Mouse (Mus musculus) stomach, embryonic 14.5 days (tissue): ENCODE measurements at regions not wholly inside any gene's neighbourhood (a gene's known extent, or its start where the extent isn't known, plus 50 kb on each side); places are given as distances from the start of the nearest gene placed in this dataset.
"Not testable (repeated sequence)": the region's sequence is repeated elsewhere in the genome, so short reads cannot be mapped to it uniquely, and the experiment has no call there.

Experiments
- ATAC-seq: fragments of 200-750 bp; cut with Nextera tagmentation; 2 replicates; pipeline ENCODE4 v1.8.0; 2017; ENCODE audit warnings: low read depth, moderate TSS enrichment; ENCODE audit not compliant: insufficient number of reproducible peaks, insufficient read depth, low FRiP score
- H3K27ac ChIP-seq: fragments of 300-500 bp; sonication (generic); 2 replicates; pipeline ENCODE4 v1.5.1; 2014; ENCODE audit warnings: mild to moderate bottlenecking, low read length, moderate library complexity, mixed read lengths
- H3K27me3 ChIP-seq: fragments of 300-500 bp; sonication (generic); 2 replicates; pipeline ENCODE4 v1.6.1; 2014; ENCODE audit warnings: low read length, control low read depth, mixed read lengths; ENCODE audit not compliant: control insufficient read depth, insufficient read depth
- H3K36me3 ChIP-seq: fragments of 300-500 bp; sonication (generic); 2 replicates; pipeline ENCODE4 v1.6.1; 2014; ENCODE audit warnings: mild to moderate bottlenecking, control low read depth, low read length, moderate library complexity, mixed read lengths; ENCODE audit not compliant: control insufficient read depth, insufficient read depth
- H3K4me1 ChIP-seq: fragments of 300-500 bp; sonication (generic); 2 replicates; pipeline ENCODE4 v1.6.1; 2014; ENCODE audit warnings: low read length, control low read depth, mixed read lengths; ENCODE audit not compliant: control insufficient read depth, insufficient read depth
- H3K4me2 ChIP-seq: fragments of 300-500 bp; sonication (generic); replicated peaks from 2 replicates; pipeline ENCODE4 v1.6.1; 2014; ENCODE audit warnings: low read depth, low read length, control low read depth
- H3K4me3 ChIP-seq: fragments of 300-500 bp; sonication (generic); 2 replicates; pipeline ENCODE4 v1.5.1; 2014; ENCODE audit warnings: low read depth, low read length, control low read depth
- H3K9ac ChIP-seq: fragments of 300-500 bp; sonication (generic); replicated peaks from 2 replicates; pipeline ENCODE4 v1.6.1; 2014; ENCODE audit warnings: low read depth, mild to moderate bottlenecking, control low read depth, low read length, moderate library complexity, mixed read lengths
- H3K9me3 ChIP-seq: fragments of 300-500 bp; sonication (generic); 2 replicates; pipeline ENCODE4 v1.6.1; 2016; ENCODE audit warnings: low read depth, low read length, control low read depth; ENCODE audit not compliant: control insufficient read depth
- WGBS: fragments of 180-500 bp; shearing (Covaris S2); extraction: QIAGEN DNeasy Blood & Tissue Kit; methylation state at CpG from one replicate; pipeline ENCODE4 v1.1.7; 2014; 5-methylcytosine and 5-hydroxymethylcytosine counted together

DNA sequence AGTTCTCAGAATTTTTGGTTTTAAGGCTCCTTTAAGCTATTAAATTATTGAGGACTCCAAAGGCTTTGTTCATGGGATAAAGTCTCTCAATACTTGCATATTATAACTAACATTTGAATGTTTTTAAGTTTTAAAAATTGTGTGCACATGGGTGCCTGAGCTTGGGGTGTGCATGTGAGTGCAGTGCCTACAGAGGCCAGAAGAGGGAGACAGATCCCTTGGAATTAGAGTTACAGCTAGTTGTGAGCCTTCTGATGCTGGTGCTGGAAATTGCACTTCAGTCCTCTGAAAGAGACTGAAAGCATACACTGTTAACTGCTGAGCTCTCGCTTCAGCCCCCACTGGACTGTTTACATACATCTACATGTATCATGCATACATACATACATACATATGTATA, 100.0 kb upstream of the Tspan5 start:
- Histone ChIP-seq H3K27me3 (no peaks in the 10 kb centered on the region), H3K9me3 (no peaks in the 10 kb centered on the region; the same call in 1 of the 2 replicates), H3K4me1 (peaks cover 3% of the 10 kb centered on the region; the same call in 1 of the 2 replicates), H3K36me3 (no peaks in the 10 kb centered on the region), H3K27ac (no peak overlapping the region), H3K4me2 (no peak overlapping the region), H3K4me3 (no peak overlapping the region), H3K9ac (no peak overlapping the region)
- ATAC-seq = no peak
- 100% methylated on average over 1 of the region's 1 CpGs for WGBS

DNA sequence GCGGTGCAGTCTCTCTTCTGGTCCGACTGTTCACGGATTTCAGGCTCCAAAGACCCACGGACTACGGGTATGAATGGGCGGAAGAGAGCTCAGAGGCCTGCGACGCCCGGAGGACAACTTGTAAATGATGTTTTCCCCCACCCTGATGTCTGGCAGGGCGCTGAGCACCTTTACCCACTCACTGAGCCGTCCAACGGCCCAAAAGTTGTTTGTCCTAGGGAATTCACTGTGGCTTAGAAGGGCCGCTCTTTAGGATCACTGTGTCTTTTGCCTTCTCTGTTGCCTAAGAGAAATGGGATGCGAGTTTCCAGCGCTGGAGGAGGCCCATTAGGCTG, 98.1 kb upstream of the Tspan5 start:
- Histone ChIP-seq H3K27ac (peak overlapping the region; percentile 44; the same call in 1 of the 2 replicates), H3K9me3 (no peaks in the 10 kb centered on the region; the same call in 1 of the 2 replicates), H3K9ac (no peak overlapping the region), H3K4me2 (peak overlapping the region; percentile 62), H3K4me1 (peaks cover 3% of the 10 kb centered on the region; the same call in 1 of the 2 replicates), H3K27me3 (no peaks in the 10 kb centered on the region), H3K4me3 (peak overlapping the region; percentile 28), H3K36me3 (no peaks in the 10 kb centered on the region)
- ATAC-seq = no peak
- 22% methylated on average over 15 of the region's 15 CpGs for WGBS

DNA sequence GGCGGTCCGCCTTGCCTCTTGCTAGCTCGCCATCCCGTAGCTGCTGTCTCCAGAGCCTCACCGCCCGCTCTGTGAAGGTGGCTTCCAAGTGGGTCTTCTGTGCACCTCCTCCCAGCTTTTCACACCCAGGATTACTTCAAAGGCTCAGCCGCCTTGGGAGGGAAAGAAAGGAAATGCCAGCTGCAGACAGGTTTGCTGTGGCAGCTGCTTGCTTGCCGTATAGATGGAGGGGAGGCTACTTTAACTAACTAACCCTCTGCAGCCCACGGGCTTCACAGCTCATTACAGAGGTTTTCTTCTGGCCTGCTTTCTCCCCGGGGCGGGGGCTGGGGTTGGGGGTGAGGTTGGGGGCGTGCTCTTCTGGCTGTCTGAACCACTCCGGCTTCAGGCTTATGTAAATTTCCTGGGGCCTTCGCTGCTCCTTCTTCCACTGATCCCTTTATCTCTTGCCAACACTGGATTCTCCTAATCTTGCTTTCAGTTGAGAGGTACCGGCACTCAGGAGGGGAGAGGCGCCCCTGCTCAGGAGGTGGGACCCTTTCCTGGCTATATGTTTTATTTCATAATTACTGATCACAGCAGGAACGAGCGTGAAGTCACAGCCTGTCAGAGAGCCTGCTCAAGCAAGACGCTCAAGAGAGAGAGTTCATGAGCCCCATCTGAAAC, 97.6 kb upstream of the Tspan5 start:
- H3K27ac ChIP-seq = peak overlapping the region; percentile 44; the same call in 1 of the 2 replicates

DNA sequence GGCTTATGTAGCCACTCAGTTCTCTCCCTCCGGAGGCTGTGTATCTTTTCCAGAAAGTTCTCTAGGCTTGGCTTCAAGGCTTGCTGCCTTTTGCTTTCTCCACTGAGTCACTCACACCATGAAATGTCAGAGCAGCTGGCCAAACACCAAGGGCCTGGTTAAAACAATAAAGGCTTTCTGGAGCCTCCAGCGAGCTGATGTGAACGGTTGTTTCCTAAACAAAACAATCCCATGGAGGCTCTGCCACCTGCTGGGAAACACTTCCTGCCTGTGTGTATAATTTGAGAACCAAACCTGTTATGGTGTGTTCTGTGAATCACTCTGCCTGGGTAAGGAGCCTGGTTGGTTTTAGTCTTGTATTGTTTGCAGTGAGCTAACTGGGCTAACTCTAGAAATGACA, 96.7 kb upstream of the Tspan5 start:
- Histone ChIP-seq H3K36me3 (no peaks in the 10 kb centered on the region), H3K4me1 (peaks cover 3% of the 10 kb centered on the region; the same call in 1 of the 2 replicates), H3K9me3 (no peaks in the 10 kb centered on the region; the same call in 1 of the 2 replicates), H3K9ac (no peak overlapping the region), H3K4me3 (no peak overlapping the region), H3K27ac (peak overlapping the region; percentile 30; the same call in 1 of the 2 replicates), H3K27me3 (no peaks in the 10 kb centered on the region), H3K4me2 (no peak overlapping the region)
- no peak for ATAC-seq
- WGBS = 18% methylated on average over 3 of the region's 3 CpGs

More for the DNA sequence above, 97.6 kb upstream of the Tspan5 start:
- ATAC-seq = peak; percentile 80
- Histone ChIP-seq H3K9ac (0 out of 2 replicates have a peak overlapping the region, but pooled peaks have one; percentile 18), H3K36me3 (no peaks in the 10 kb centered on the region), H3K4me1 (peaks cover 3% of the 10 kb centered on the region; the same call in 1 of the 2 replicates), H3K4me3 (peak overlapping the region; percentile 28), H3K27me3 (no peaks in the 10 kb centered on the region), H3K4me2 (peak overlapping the region; percentile 62), H3K9me3 (no peaks in the 10 kb centered on the region; the same call in 1 of the 2 replicates)
- 3% methylated on average over 19 of the region's 19 CpGs for WGBS

DNA sequence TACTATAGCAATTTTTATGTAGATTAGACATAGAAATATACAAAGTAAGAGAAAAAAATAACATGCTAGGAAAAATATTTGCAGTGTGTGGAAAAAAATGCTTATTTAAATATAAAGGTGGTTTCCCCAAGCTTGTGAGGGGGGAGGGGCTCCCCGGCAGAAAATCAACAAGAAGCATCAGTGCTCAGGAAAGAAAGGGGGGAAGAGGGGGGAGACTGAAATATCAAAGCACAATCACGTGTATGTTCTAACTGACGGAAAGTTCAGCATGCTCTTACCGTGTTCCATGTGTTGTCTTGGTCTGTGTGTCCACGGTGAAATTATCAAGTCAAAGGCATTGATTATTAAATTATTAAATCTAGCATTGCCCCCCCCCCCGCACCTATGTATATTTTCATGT, 92.3 kb upstream of the Tspan5 start:
- Histone ChIP-seq H3K9me3 (no peaks in the 10 kb centered on the region), H3K4me2 (no peak overlapping the region), H3K27ac (no peak overlapping the region), H3K36me3 (no peaks in the 10 kb centered on the region), H3K9ac (no peak overlapping the region), H3K27me3 (no peaks in the 10 kb centered on the region), H3K4me1 (0 out of 2 replicates have a peak, but pooled peaks cover 3% of the 10 kb centered on the region), H3K4me3 (no peak overlapping the region)
- 87% methylated on average over 6 of the region's 6 CpGs for WGBS
- no peak for ATAC-seq

DNA sequence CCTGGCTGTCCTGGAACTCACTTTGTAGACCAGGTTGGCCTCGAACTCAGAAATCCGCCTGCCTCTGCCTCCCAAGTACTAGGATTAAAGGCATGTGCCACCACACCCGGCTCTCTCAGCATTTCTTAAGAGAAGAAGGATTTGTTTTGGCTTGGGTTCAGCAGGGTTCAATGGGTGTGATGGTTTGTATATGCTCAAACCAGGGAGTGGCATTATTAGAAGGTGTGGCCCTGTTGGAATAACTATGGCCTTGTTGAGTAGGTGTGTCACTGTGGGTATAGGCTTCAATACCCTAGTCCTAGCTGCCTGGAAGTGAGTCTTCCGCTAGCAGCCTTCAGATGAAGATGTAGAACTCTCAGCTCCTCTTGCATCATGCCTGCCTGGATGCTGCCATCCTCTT, 91.3 kb upstream of the Tspan5 start:
- H3K4me1 ChIP-seq = not testable (repeated sequence)

DNA sequence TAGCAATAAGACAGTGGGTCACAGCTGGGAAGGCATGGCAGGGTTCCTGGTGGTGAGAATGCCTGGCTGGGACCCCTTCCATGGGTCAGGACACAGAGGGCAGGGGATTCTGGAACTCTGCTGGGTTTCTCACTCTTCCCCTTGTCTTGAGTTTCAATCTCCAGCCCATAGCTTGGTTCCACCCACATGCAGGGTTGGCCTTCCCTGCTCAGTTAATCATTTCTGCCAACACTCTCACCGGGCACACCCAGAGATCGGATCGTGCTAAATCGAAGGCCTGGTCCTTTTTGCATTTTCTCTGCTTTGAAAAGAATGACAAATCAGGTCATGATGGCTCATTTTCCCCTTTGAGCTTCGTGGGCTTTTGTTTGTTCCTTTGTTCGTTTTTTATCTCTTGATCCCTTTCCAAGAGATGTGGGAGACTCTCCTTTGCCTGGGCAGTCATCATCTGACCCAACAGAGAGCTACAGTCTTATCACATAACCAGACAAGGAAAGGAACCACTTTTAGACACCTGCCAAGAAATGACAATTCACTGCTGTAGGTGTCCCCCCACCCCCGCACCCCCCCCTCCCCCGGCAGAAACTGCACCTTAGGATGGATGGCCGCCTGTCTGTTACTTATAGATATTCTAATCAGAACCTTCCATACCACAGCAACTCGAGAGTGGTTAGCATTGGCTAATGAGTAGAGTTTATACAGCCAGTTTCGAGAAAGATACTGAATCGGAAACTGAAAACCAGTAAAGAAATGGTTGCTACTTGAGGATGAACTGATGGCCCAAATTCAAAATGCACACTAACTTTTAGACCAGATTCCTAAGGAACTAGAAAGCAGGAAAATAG, 90.4 kb upstream of the Tspan5 start:
- Histone ChIP-seq H3K9ac (no peak overlapping the region), H3K9me3 (no peaks in the 10 kb centered on the region), H3K4me2 (no peak overlapping the region), H3K27me3 (no peaks in the 10 kb centered on the region), H3K36me3 (no peaks in the 10 kb centered on the region), H3K27ac (no peak overlapping the region), H3K4me3 (no peak overlapping the region), H3K4me1 (no peaks in the 10 kb centered on the region)
- ATAC-seq = no peak
- 84% methylated on average over 12 of the region's 12 CpGs for WGBS

More for the DNA sequence above, 91.3 kb upstream of the Tspan5 start:
- H3K9me3 ChIP-seq, H3K27me3 ChIP-seq, H3K9ac ChIP-seq, H3K4me3 ChIP-seq, H3K27ac ChIP-seq, ATAC-seq, H3K36me3 ChIP-seq, H3K4me2 ChIP-seq: not testable (repeated sequence)
- WGBS = 95% methylated on average over 4 of the region's 4 CpGs

DNA sequence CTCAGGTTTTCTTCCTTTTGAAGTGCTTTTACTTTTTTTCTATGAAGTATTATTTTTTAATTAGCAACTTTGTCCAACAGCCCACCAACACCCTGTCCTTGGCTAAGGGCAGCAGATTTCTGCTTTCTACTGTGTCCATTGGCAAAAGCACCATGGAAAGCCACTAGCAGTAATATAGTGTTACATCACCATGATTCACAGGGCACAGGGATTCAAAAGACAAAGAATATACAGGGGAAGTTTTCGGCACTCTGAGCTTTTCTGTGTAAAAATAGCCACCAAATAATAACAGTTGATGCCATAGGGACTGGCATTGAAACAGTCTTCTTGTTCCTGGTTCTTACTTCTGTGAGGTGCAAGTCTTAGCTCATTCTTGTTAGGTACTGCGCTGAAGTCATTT, 89.8 kb upstream of the Tspan5 start:
- Histone ChIP-seq H3K4me2 (no peak overlapping the region), H3K4me3 (no peak overlapping the region), H3K9ac (no peak overlapping the region), H3K4me1 (no peaks in the 10 kb centered on the region), H3K36me3 (no peaks in the 10 kb centered on the region), H3K27ac (no peak overlapping the region), H3K9me3 (no peaks in the 10 kb centered on the region; the same call in 1 of the 2 replicates), H3K27me3 (no peaks in the 10 kb centered on the region)
- ATAC-seq = no peak
- 92% methylated on average over 2 of the region's 2 CpGs for WGBS
